Mouse (Mus musculus): ENCODE measurements around the gene Spint3. TPM values are rescaled to one million over a fixed set of nuclear protein-coding genes. Genes with fewer than 3 reads are reported as not detected.
"Not testable (repeated sequence)": the region's sequence is repeated elsewhere in the genome, so short reads cannot be mapped to it uniquely, and the experiment has no call there.

The Spint3 gene
- total RNA-seq (2021) = not detected
- long read RNA-seq = 0 reads

DNA sequence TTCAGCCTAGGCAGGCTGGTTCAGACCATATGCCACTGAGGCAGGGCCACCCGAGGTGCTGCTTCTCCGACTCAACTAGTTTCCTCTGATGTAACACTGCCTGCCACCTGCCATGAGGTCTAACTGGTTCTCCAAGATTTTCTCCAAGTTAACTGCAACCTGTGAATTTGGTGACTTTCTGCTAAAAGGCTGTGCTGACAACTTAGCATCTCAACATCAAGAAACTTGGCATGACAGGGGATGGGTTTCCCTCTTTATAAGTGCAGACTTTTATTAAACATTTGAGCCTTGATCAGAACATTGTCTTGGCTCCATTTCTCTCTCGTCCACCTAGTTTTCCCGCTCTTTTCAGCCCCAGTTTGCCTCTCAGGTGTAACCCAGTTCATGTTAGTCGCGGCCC, at the start of gene Spint3:
Gene Spint3 (minus strand): TSS at position 101 of the 400 bp plus-strand sequence.
- DNase-seq (ENCODE audit: low spot score in 2 of 2) = not testable (repeated sequence)

DNA sequence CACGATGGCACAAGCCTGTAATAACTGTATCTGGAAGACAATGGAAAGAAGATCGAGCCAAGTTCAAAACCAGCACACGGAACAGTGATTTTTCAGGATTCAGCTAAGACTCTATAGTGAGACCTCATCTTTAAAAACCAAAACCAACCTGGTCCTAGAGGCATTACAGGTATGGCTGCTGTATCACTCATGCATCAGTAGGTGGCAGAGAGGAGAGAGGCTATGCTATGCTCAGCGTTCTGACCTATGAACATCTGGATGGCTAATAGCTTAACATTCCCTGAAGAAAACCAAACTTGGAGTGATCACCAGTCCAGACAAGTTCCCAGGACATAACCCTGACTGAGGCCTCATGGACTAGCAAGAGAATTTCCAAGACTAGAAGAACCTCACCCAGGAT, 48.5 kb upstream of the Spint3 start:
- no peak for DNase-seq (ENCODE audit: low spot score in 2 of 2)

DNA sequence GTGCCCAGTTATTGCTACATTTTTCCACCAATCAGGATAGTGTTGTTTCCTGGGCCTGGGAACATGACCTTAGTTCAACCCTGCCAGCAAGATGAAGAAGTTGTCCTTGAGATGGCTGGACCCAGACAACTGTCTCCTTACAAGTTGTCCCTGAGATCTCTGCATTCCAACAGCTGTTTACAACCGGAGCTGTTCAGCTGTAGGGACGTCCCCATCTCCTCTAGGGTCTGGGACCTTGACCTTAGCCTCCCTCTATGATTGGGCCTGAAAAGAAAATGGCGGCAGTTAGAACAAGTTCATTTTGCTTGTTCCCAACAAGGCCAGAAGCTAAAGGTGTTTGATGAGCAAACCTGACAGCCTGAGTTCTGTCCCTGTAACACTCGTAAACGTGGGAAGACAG, 45.8 kb upstream of the Spint3 start:
- no peak for DNase-seq (ENCODE audit: low spot score in 2 of 2)

DNA sequence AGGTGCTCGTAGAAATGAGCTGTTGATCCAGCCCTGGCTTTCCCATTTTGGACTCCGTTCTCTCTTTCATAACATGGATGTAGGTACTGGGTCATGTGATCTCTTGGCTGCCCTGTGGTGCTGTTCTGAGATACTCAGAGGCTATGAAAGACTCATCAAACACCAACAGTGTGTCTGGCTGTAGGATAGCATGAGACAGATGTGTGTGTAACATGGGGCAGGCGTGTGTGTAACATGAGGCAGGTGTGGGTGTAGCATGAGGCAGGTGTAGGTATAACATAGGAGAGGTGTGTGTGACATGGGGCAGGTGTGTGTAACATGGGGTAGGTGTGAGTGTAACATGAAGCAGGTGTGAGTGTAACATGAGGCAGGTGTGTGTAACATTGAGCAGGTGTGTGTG, 42.1 kb upstream of the Spint3 start:
- no peak for DNase-seq (ENCODE audit: low spot score in 2 of 2)

DNA sequence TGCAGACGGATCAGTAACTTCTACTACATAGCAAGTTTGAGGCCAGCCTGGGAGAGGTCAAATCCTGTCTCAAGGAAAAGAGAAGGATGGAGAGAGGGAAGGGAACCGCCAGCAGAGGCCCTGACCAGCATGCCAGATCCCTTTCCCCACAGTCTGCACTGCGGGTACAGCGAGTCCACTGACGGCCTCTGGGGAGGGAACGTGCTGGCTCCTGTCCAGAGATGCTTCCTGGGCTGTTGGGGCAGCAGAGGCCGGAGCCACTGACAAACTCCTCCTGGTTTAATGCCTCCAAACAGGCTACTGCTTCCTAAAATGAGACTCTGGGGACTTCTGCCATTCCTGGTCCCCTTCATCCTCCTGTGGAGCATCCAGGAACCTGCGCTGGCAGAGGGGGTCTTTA, 40.2 kb upstream of the Spint3 start, which contains the start of the genes Wfdc6b and Wfdc8:
Gene Wfdc6b (plus strand): TSS at position 52 of the 400 bp plus-strand sequence.
Gene Wfdc8 (minus strand): TSS at position 156 of the 400 bp plus-strand sequence.
- DNase-seq (ENCODE audit: low spot score in 2 of 2) = not testable (repeated sequence)

DNA sequence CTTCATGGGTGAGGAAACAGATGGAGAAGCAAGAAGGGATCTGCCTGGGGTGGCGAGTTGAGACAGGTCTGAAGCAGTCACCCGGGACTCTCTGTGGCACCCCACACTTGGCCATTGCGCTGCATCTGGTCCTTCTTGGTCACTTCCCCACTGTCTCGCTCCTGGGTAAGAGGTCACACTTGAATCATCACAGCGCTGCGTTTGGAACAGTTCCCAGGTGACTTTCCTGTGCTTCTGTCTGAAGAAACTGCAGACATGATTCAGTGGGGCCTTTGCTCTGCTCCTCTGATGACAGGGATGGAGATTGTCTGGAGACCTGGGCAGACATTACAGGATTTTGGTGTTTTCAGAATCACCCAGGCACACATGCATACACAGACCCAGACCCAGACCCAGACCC, 35.5 kb upstream of the Spint3 start:
- DNase-seq (ENCODE audit: low spot score in 2 of 2) = no peak

DNA sequence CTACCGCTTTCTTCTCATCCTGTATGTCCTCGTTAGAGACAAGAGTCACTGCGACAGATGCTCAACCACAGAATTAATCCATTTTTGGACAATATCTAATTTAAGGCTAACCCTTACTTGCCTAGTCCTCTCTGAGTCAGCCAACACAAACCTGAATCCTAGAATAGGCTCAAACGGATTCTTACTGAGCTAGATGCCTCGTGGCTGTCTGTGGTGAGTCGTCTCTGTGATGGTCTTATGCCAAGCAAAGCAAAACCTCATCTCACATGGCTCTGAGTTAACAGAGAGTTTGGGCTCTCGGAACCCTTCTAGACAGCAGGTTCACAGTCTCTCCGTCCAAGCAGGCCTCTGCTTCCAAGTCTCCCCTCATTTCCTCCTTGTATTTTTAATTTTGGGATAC, 31.2 kb upstream of the Spint3 start:
- no peak for DNase-seq (ENCODE audit: low spot score in 2 of 2)

DNA sequence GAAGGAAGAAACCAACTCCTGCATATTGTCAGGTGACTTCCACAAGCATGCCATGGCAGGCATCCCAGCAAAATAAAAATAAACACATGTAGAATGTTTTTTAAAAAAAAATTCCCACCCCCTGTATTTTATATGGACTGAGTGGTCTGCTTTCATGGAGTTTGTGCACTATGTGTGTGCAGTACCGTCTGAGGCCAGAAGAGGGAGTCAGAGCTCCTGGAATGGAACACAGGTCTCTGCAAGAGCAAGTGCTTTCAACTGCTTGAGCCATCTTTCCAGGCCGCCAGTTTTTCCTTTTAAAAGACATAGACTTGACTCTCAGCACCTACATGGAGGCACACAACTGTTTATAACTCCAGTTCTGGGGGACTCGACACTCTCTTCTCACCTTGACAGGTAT, 30.2 kb upstream of the Spint3 start:
- DNase-seq (ENCODE audit: low spot score in 2 of 2) = no peak

DNA sequence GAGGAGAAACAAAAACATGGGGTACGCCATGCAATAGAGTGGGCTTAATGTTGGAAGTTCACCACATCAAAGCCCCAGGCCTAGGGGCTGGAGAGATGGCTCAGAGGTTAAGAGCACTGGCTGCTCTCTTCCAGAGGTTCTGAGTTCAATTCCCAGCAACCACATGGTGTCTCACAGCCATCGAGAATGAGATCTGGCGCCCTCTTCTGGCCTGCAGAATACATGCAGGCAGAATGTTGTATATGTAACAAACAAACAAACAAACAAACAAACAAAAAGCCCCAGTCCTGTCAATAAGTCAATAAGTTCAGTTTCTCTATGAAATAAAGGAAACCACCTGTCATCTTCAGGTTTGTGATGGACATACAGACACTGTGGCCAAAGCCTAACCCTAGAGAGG, 26.9 kb upstream of the Spint3 start:
- DNase-seq (ENCODE audit: low spot score in 2 of 2) = no peak

DNA sequence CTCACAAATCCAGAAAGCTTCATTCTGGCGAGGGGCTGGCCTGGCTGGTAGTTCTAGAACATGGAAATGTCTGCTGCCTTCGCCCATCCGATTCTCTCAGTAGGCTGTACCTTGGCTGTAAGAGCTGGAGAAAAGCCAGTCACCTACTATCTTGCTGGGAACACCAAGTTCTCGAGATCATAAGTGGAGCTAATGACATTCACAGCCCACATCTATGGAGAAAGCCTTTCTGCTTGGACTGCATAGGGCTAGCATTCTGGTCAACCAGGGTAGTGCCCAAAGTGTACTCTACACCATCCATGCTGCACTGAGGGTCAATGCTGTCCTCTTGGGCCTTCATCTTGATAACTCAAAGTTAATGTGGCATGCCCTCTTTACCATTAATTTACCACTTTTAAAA, 20.2 kb upstream of the Spint3 start, which contains the start of gene Eppin:
Gene Eppin (minus strand): TSS at position 101 of the 400 bp plus-strand sequence.
- no peak for DNase-seq (ENCODE audit: low spot score in 2 of 2)

DNA sequence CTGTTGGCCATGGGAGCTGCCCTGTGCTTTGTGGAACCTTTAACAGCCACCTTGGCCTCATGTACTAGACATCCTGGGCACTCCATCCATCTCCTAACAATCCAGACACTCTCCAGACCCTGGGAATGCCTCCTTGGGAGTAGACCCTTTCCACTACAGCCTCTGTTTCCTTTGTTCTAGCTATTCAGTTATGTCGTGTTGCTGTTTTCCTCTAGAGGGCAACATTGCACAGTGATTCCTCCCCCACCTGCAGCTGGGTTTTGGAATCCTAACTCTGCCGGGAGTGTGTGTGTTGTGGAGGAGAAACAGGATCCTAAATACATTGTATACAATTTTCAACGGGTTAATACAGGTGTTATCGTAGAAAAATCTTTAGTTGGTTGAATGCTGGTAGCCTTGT, 18.8 kb upstream of the Spint3 start:
- DNase-seq (ENCODE audit: low spot score in 2 of 2) = peak in 1 of 2 experiments; percentile 53

DNA sequence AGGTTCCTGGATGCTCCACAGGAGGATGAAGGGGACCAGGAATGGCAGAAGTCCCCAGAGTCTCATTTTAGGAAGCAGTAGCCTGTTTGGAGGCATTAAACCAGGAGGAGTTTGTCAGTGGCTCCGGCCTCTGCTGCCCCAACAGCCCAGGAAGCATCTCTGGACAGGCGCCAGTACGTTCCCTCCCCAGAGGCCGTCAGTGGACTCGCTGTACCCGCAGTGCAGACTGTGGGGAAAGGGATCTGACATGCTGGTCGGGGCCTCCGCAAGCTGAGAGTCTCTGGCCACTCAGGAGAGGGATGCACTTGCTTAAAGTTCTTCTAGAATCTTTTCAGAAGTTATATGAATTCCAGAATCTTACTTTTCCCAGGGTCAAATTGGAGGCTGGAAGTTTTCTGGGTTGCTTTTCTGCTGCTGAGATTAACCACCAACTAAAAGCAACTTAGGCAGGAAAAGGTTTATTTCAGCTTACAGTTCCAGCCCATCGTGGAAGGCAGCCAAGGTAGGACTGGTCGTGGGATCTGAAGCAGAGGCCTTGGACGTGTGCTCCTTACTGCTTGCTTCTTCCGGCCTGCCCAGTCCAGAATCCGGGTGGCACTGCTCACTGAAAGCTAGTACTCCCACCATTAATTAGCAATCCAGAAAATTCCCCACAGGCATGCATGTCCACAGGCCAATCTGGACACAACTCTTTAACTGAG, 11.9 kb upstream of the Spint3 start, which contains the start of gene Wfdc6a:
Gene Wfdc6a (minus strand): TSS at position 423 of the 701 bp plus-strand sequence.
- DNase-seq (ENCODE audit: low spot score in 2 of 2) = not testable (repeated sequence)

DNA sequence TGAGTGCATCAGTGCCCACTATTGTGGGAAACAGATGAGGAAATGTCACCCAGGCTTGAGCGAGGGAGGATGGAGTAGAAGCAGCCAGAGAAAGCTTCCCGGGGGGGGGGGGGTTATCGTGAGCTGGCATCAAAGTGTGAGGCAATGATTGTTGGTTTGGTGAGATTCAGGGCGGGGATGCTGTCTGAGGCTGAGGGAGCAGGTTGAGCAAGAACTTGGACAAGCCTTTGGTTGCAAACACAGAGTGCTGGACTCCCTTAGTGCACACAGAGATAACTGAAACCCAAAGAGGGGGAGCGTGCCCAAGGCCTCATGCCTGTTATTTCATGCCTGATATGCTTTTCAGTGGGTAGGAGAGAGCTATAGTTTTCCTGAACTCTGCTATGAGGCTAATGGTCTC, 5.8 kb downstream of the Spint3 start:
- DNase-seq (ENCODE audit: low spot score in 2 of 2) = no peak

DNA sequence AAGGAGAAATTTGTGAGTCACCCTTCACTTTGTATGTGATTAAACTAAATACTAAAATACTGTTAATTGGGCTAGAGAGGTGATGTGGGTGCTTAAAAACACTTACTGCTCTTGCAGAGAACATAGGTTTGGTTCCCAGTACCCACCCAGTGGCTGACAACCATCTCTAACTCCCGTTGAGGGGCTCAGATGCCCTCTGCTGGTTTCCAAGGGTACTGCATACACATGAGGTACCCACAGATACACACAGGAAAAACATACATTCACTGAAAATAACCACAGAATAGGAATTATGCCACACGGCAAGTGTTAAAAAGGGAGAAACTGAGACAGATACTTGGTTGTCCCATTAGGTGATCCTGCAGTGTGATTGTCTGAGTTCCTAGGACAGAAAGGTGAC, 6.3 kb downstream of the Spint3 start:
- DNase-seq (ENCODE audit: low spot score in 2 of 2) = no peak

DNA sequence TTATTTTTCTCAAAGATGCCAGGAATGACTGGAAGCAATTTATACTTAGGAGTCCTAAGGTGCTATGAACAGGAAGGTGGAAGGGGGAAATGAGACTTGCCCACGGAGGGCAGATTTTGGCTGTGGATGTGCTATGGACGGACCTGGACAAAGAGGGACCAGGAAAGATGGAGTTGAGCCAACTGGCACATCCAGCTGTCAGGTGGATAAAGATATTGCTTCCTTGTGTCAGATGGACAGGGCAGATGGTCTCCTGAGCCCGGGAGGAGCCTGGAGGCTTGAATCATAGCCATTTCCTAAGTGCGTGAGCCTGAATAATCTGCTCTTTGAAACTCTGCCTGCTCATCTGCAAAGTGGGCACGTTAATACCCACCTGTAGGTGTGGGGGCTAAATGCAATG, 8.9 kb downstream of the Spint3 start:
- DNase-seq (ENCODE audit: low spot score in 2 of 2) = no peak

DNA sequence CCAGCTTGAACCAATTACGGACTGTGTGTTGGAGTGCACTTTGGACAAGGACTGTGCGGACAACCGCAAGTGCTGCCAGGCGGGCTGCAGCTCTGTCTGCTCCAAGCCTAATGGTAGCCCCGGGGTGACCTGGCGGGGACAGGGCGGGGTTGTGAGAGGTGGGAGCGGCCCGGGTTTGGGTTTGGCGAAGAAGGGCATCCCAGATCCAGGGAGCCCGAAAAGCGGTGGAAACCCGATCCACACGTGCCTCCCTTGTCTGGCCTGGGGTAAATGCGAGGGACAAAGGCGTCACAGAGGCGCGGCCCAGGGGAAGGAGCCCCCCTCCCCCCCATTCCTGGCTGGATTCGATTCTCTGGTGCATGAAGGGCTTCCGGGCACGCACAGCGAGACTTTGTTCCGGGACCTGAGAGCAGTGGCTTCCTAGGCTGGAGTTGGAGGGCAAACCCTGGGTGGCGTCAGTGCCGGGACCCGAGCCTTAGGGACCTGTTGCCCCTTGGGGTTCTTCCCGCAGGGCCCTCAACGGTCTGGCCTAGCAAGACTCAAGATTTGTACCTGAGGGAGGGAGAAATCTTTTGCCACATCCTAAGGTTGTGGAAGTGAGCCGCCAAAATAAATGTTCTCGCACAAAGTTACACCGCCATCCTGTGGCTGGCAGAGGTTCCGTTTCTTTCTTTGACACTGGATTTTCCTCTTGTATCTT, 9.8 kb downstream of the Spint3 start:
- DNase-seq (ENCODE audit: low spot score in 2 of 2) = peak in 1 of 2 experiments; percentile 57

DNA sequence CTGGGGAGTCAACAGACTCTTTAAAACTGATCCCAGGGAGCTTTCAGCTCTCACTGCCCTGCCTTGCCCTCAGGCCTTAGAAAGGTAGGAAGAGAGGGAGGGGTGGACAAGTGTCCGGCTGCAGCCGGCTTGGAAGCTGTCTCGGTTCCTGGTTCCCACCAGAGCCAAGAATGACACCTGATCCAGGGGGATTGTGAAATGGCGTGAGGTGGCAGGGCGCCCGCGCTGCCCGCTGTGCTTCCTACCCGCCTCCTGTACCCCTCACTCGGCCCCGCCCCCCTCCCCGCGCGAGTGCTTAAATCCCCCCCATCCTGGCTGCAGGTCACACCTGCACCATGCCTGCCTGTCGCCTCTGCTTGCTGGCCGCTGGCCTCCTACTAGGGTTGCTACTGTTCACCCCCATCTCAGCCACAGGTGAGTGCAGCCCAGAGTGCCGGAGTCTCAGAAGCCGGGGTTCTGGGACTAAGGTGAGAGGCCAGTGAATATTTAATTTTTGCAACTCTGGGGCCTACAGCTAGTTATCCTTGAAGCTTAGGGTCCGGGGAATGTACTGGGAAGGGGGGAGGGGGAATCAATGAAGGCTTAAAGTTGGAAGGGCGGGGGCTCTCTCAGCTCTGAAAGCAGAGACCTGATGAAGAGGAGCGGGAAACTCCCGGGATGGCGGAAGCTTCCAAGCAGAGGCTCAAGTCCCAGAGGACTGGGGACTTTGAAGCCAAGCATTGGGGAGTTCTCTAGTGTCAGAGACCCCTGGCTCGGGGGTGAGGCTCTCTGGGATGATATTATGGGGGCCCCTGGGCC, 10.7 kb downstream of the Spint3 start, which contains the start of gene Wfdc2:
Gene Wfdc2 (plus strand): TSS at position 23 of the 798 bp plus-strand sequence.
- no peak for DNase-seq (ENCODE audit: low spot score in 2 of 2)

DNA sequence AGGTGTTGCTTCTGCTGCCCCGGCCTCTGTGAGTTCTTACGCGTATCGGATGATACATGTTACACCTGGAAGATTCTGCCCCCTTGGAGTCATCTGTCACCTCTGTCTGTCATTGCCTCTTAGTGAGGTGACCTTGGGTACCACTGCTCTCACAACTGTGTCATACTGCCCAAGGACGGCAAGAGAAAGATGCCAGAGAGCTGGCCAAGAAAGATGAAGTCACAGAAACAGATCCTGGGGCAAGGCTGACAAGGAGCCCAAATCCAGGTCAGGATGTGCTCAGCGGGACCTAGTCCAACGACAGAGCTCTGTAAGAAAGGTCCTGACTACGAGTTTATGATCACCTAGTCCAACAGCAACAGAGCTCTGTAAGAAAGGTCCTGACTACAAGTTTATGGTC, 13.2 kb downstream of the Spint3 start:
- no peak for DNase-seq (ENCODE audit: low spot score in 2 of 2)

DNA sequence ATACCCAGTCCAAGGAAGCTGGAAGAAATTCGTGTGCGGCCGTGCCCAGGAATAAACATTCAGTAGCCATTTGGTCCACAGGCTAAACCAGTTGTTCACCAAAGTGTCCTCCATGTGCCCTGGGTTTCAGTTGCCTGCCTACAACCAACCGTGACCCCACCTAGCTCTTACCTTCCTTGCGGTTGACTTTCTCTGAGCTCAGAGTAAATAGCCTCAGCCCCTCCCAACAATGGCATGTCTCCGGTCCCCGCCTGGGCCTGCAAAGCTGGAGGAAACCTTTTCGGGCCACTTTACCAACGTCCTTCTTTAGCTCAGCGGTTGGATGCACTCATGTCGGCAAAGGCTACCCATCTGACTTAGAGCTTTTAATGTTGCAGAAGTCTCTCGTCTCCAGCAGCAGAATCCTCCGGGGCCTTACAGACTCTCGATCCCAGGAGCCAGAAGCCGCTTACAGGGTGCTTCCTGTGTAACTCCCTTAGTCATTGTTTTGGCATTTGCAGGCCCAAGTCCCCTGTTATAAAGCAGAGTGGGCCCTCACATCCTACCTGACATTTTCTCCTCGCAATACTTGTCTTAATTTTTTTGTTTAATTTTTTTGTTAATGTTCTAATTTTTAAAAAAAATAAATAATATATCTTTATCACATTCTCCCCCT, 14.1 kb downstream of the Spint3 start:
- DNase-seq (ENCODE audit: low spot score in 2 of 2) = no peak

DNA sequence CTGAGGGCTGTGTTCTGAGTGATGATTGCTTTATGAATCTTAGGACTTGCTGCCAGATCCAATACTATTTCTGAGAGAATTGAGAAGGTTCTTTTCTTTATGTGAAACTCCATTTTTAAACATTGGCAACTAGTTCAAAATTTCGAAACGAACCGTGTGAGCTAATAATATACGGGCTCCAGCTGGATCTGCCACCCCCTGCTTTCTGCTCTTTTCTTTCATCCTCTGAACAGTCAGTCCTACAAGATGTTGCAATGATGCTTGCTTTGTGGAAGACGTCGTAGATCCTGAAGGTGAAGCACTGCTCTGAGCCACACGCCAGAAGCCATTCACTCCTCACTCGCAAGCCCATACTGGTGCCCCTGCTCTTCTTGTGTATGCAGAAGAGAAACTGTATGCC, 14.8 kb downstream of the Spint3 start:
- peak; percentile 55 to 77 for DNase-seq (ENCODE audit: low spot score in 2 of 2)

DNA sequence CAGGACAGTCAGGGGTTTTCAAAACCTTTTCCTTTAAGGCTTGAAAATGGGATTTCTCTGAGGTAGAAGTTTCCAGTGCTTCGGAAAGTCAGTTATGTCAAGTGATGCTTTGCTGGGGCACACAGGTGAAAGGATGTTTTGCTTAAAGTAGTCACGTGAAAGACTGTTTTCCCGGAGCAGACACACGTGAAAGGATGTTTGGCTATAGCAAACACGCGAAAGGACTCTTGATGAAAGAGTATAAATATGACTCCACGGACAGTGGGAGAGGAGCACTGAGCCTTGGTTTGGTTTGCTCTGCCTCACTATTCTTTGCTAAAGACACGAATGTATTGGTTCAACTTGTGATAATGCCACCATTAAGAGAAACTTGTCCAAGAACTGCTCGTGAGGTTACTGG, 21.8 kb downstream of the Spint3 start:
- no peak for DNase-seq (ENCODE audit: low spot score in 2 of 2)

All from layer of hippocampus, adult 18-20 months (tissue).